Mouse (Mus musculus): ENCODE data around the gene Lgr6.

GRCm38 (mm10) chr1:135130376-135131018, 25.4 kb upstream of the Lgr6 start:
- no peak for TF ChIP-seq CTCF (IDR thresholded peaks at IDR 0.05)
- TF ChIP-seq POLR2A (IDR thresholded peaks at IDR 0.05; ENCODE audit: insufficient read depth, low read depth, low read length) = no peak
